ENCODE assay signal across 16 mouse cellular contexts in genomic region chr11:16772717-16773116, GRCm38 (mm10). TPM values are rescaled to one million over a fixed set of nuclear protein-coding genes. Genes with fewer than 3 reads are reported as not detected.
DNase-seq lines count a peak whose midpoint lies in the region; ATAC-seq and TF ChIP-seq lines count a peak whose summit lies in the region.
"Had no signal": no experiment of that assay in that cellular context is flagged by ENCODE, and none has a peak within 500 bp of the region (broad histone marks: within the 10 kb centered on the region; RNA-seq: fewer than 3 reads in every experiment).

No protein-coding gene starts in this region.

- no peaks in the 10 kb centered on the region for H3K36me3 ChIP-seq in hindbrain, embryonic 14.5 days (replicated peaks; ENCODE audit: control insufficient read depth, insufficient read depth)
- H3K36me3 ChIP-seq: heart, embryonic 13.5 days; liver, embryonic 12.5 days; stomach, embryonic 15.5 days had no signal

- no peak overlapping the region for H3K27ac ChIP-seq in hindbrain, embryonic 14.5 days
- H3K27ac ChIP-seq: heart, embryonic 13.5 days; liver, embryonic 12.5 days; stomach, embryonic 15.5 days had no signal

- H3K9me3 ChIP-seq in hindbrain, embryonic 14.5 days (ENCODE audit: control insufficient read depth, low read length): no peaks in the 10 kb centered on the region
- H3K9me3 ChIP-seq: heart, embryonic 13.5 days; liver, embryonic 12.5 days; stomach, embryonic 15.5 days had no signal

- no peaks in the 10 kb centered on the region for H3K27me3 ChIP-seq in hindbrain, embryonic 14.5 days (ENCODE audit: control insufficient read depth, insufficient read depth, low read length)
- H3K27me3 ChIP-seq: liver, embryonic 12.5 days; stomach, embryonic 15.5 days had no signal

- TF ChIP-seq CTCF in lung, adult 2 months (IDR thresholded peaks at IDR 0.05; ENCODE audit: insufficient read depth, low read length): no peak

- no peak overlapping the region for H3K4me2 ChIP-seq in hindbrain, embryonic 14.5 days (replicated peaks)
- H3K4me2 ChIP-seq: heart, embryonic 13.5 days; liver, embryonic 12.5 days; stomach, embryonic 15.5 days had no signal

- H3K4me1 ChIP-seq in lung, adult 2 months (ENCODE audit: control insufficient read depth, insufficient read depth, low read length): peaks cover 15% of the 10 kb centered on the region
- H3K4me1 ChIP-seq in hindbrain, embryonic 14.5 days (replicated peaks; ENCODE audit: control insufficient read depth, insufficient read depth, low read length): 0 out of 2 replicates have a peak, but pooled peaks cover 3% of the 10 kb centered on the region
- H3K4me1 ChIP-seq: liver, embryonic 12.5 days had no signal

- peak; percentile 50 to 54 for DNase-seq in heart, adult 9 months (ENCODE audit: low spot score in 2 of 2)
- DNase-seq in heart, postnatal 25 days (ENCODE audit: low spot score): no peak
- peak; percentile 19 for DNase-seq in lung, postnatal 10 days
- DNase-seq in lung, adult 2 months: no peak
- DNase-seq in embryo, embryonic 11 days: peak; percentile 18
- DNase-seq in hindbrain, embryonic 14.5 days (ENCODE audit: low spot score): peak; percentile 41
- no peak for DNase-seq in layer of hippocampus, adult 18-20 months (ENCODE audit: low spot score in 2 of 2)
- DNase-seq in layer of hippocampus, postnatal 36 days: no peak
- DNase-seq: cerebellum, postnatal 36 days; right cerebral cortex, postnatal 4 days; thymus, postnatal 36 days had no signal

- 20% methylated on average over 4 of the region's 4 CpGs for WGBS in lung, adult 2 months
- 37% methylated on average over 4 of the region's 4 CpGs for WGBS in hindbrain, embryonic 14.5 days

- ATAC-seq in hindbrain, embryonic 14.5 days (ENCODE audit: low FRiP score): no peak; the same call in 1 of the 2 replicates
- ATAC-seq: liver, embryonic 12.5 days had no signal

- intact Hi-C loops in heart, postnatal 25 days (cut with DNase I): no loop called here

- no peak overlapping the region for H3K9ac ChIP-seq in hindbrain, embryonic 14.5 days
- H3K9ac ChIP-seq: heart, embryonic 13.5 days; liver, embryonic 12.5 days; stomach, embryonic 15.5 days had no signal

- H3K4me3 ChIP-seq in lung, adult 2 months (replicated peaks; ENCODE audit: extremely low read depth, low read depth, low read length): no peak overlapping the region
- no peak overlapping the region for H3K4me3 ChIP-seq in hindbrain, embryonic 14.5 days (replicated peaks; ENCODE audit: low read length)
- H3K4me3 ChIP-seq: erythroblast, embryonic 14.5 days; heart, embryonic 13.5 days; liver, embryonic 12.5 days; stomach, embryonic 15.5 days had no signal

- TF ChIP-seq POLR2A in lung, adult 2 months (IDR thresholded peaks at IDR 0.05; ENCODE audit: borderline replicate concordance, extremely low read depth, low read depth, low read length): no peak

RNA-seq across cellular contexts. Expression of gene Egfr, which starts 20.7 kb away (rescaled TPM):
- total RNA-seq in heart, postnatal 25 days (2021): 1 to 10 TPM; 7.6 to 7.7 TPM
- 25.7 and 34.7 TPM in 2 replicates for polyA plus RNA-seq in lung, adult 2 months (2012; rRNA removed)
- polyA plus RNA-seq in hindbrain, embryonic 14.5 days (2014; fragmentation: Nextera tagmentation; extraction: Ambion mirVana): 7.0 and 7.2 TPM in 2 replicates
- total RNA-seq in layer of hippocampus, adult 18-20 months (2021): 10 to 100 TPM; 13.0 to 13.2 TPM
- total RNA-seq in layer of hippocampus, postnatal 36 days (2021): 10 to 100 TPM; 11.2 to 13.9 TPM
- total RNA-seq: megakaryocyte-erythroid progenitor cell, adult 5-6 weeks had no signal
- polyA plus RNA-seq: erythroblast, embryonic 14.5 days had no signal

Comparison
In these comparisons a context has a peak if more than half of its experiments do, and no peak if none do; other contexts are left out.
1. DNase-seq: peak in heart, adult 9 months (2 of 2), lung, postnatal 10 days (single experiment), embryo, embryonic 11 days (single experiment) and hindbrain, embryonic 14.5 days (single experiment); none in heart, postnatal 25 days (single experiment), lung, adult 2 months (single experiment), layer of hippocampus, adult 18-20 months (0 of 2) and layer of hippocampus, postnatal 36 days (0 of 2).